Mouse (Mus musculus) thymus, adult 2 months (tissue): ENCODE results near the gene Tbx21.

ENCODE experiments used
- CTCF ChIP-seq: fragments of 200-500 bp; IDR thresholded peaks from 2 replicates; pipeline ENCODE4 v1.5.1; 2012; ENCODE audit warnings: mild to moderate bottlenecking, control low read depth, low read length, moderate library complexity, borderline replicate concordance; ENCODE audit not compliant: control insufficient read depth, poor library complexity, insufficient read depth; ENCODE audit errors: extremely low read depth
- POLR2A ChIP-seq: fragments of 200-500 bp; IDR thresholded peaks from 2 replicates; pipeline ENCODE4 v1.6.1; 2012; ENCODE audit warnings: mild to moderate bottlenecking, low read length, control low read depth, moderate library complexity; ENCODE audit not compliant: control insufficient read depth, poor library complexity, insufficient read depth; ENCODE audit errors: extremely low read depth

GRCm38 (mm10) chr11:97127470-97128223, 12.5 kb upstream of the Tbx21 start:
- no peak for TF ChIP-seq POLR2A
- no peak for TF ChIP-seq CTCF
